Mouse (Mus musculus) adrenal gland, postnatal 10 days (tissue): Measurements from ENCODE around the gene Plcb4. TPM values are rescaled to one million over a fixed set of nuclear protein-coding genes. Genes with fewer than 3 reads are reported as not detected.

Source experiments
- DNase-seq: peaks from one replicate; pipeline ENCODE4 v3.0.0; 2021; ENCODE audit warnings: mixed read lengths
- total RNA-seq, 2 experiments: library from RNA; stranded (reverse); gene quantifications; 2 replicates each; pipeline ENCODE4 v1.2.3; 2021

The Plcb4 gene
- total RNA-seq, 2 experiments from 2014 or later, result 39.1 to 51.1 TPM

- DNase-seq, result no peak
Measured at GRCm38 (mm10) chr2:136048464-136048863, 389.7 kb downstream of the Plcb4 start.

GRCm38 (mm10) chr2:136050793-136051615 lies 392.2 kb downstream of the Plcb4 start:
- DNase-seq, result no peak

- DNase-seq, result no peak
Measured at GRCm38 (mm10) chr2:136051688-136052289, 393.0 kb downstream of the Plcb4 start, which contains the start of gene Lamp5. Lamp5 (plus strand) TSS chr2:136052239.

- DNase-seq, result peak; percentile 12
Measured at GRCm38 (mm10) chr2:136057861-136058331, 399.1 kb downstream of the Plcb4 start.

- DNase-seq, result no peak
Measured at GRCm38 (mm10) chr2:136058398-136058797, 399.6 kb downstream of the Plcb4 start.

GRCm38 (mm10) chr2:136059029-136059669 lies 400.3 kb downstream of the Plcb4 start:
- no peak for DNase-seq
